Mouse (Mus musculus) layer of hippocampus, postnatal 36 days (tissue): Measurements from ENCODE around the gene Olfr49. TPM values are rescaled to one million over a fixed set of nuclear protein-coding genes. Genes with fewer than 3 reads are reported as not detected.
"Not testable (repeated sequence)": the region's sequence is repeated elsewhere in the genome, so short reads cannot be mapped to it uniquely, and the experiment has no call there.

Experiments used
- DNase-seq, 2 experiments: peaks; one replicate each; pipeline ENCODE4 v3.0.0; 2022
- total RNA-seq, 2 experiments: library from RNA; stranded (reverse); gene quantifications; 2 replicates each; pipeline ENCODE4 v1.2.3; 2021

Gene Olfr49
- total RNA-seq, 2 experiments from 2014 or later: not detected

DNA sequence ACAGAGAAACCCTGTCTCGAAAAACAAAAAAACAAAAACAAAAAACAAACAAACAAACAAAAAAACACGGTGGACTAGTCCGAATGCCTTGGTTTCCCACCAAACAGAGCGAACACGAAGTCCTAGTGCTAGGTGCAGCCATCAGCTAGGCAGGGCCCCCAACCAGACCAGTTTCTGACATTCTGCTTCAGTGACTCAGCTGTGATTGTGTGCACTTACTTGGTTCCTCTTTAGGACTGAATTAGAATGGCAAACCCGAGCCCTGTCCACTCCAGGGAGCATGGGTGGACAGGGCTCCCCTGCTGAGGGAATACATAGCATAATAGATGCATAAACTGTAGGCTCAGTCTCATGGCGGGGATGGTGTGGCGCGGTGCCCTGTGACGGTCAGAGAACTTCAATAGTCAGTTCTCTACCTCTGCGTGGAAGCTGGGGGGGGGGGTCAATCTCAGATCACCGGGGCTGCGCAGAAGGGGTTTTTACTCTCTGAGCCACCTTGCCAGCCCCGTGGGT is 54.0 kb downstream of the Olfr49 start:
- DNase-seq: no peak

DNA sequence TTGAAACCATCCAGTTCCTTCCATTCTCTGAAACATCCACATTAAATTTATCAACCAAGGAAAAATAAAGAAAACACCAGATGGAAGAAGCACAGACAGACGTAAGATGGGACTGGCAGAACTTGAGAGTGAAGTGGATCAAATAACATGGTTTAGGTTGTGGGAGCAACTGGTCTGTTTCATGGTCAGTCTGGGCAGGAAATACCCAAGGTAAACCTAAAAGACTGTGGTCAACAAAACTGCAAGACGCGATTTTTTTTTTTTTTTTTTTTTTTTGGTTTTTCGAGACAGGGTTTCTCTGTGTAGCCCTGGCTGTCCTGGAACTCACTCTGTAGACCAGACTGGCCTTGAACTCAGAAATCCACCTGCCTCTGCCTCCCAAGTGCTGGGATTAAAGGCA is 54.9 kb downstream of the Olfr49 start:
- not testable (repeated sequence) for DNase-seq

DNA sequence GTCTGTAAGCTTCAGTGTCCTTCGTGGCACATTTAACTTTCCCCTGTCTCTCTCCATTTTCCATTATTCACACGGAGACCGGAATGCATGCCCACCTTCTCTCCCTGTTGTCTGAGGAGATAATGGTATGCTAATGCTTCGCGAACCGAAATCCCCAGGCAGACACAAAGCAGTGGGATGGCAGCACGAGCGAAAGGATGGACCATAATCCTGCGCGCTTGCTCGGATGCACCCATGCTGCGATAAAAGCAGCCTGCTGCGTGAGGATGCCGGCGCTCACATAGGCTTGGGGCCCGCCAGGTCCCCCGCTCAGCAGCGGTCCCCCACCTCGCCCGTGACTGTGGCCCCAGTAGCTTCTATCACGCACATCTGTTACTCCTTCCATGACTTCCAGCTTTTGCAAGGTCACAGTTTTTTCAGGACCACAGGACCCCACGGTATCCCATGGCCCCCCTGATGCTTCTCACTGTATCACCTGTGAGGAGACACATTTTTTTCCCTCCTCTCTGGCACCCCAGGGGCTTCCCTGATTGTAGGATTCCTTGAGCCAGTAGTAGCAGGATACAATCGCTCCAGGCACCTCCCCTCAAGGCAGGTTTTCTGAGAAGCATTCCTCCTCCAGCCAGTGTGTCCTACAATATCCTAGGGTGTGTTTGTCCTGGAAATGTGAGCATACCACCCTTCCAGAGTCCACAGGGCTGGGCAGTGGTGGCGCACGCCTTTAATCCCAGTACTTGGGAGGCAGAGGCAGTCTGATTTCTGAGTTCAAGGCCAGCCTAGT is 55.6 kb downstream of the Olfr49 start:
- DNase-seq: no peak

DNA sequence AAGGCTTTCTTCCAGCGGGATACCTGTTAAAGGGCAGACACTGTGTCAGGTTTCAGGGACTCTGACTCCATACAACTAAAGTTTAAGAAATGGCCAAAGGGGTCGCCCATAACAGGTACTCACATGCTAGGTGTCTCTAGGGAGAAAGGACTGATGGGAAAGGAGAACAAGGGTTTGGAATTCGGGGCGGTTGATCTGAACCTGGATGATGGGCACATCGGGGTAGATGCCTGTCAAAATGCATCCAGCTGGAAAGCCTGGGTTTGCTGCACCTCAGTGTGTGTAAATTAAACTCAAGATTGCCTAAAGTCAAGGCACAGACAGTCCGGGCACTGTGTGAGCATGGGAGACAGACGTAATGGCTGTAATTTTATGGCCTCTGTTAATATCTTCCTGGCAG is 56.2 kb downstream of the Olfr49 start:
- no peak for DNase-seq

Other genes starting within 250 kb of the Olfr49 start
- gene Dad1, start 30.8 kb downstream of the Olfr49 start, total RNA-seq: 100 to 1,000 TPM; 123 to 131 TPM
- 10 to 100 TPM; 55.7 to 56.6 TPM for gene Abhd4, start 30.8 kb downstream of the Olfr49 start, total RNA-seq
- 10 to 100 TPM; 49.5 to 50.8 TPM for gene Oxa1l, start 75.9 kb upstream of the Olfr49 start, total RNA-seq
- gene Slc7a7, start 132.8 kb upstream of the Olfr49 start, total RNA-seq: 1 to 10 TPM; 2.4 to 2.7 TPM
- 100 to 1,000 TPM; 105 to 108 TPM for gene Mrpl52, start 142.0 kb upstream of the Olfr49 start, total RNA-seq
- 10 to 100 TPM; 18.3 to 20.0 TPM for gene Mmp14, start 146.7 kb upstream of the Olfr49 start, total RNA-seq
- 10 to 100 TPM; 26.4 to 29.6 TPM for gene Lrp10, start 179.2 kb upstream of the Olfr49 start, total RNA-seq
- 10 to 100 TPM; 20.7 to 23.8 TPM for gene Rem2, start 191.2 kb upstream of the Olfr49 start, total RNA-seq
- 10 to 100 TPM; 51.7 to 57.1 TPM for gene Prmt5, start 232.6 kb upstream of the Olfr49 start, total RNA-seq